Mouse (Mus musculus): ENCODE results near the gene Nelfa. TPM values are rescaled to one million over a fixed set of nuclear protein-coding genes. Genes with fewer than 3 reads are reported as not detected.
"Not testable (repeated sequence)": the region's sequence is repeated elsewhere in the genome, so short reads cannot be mapped to it uniquely, and the experiment has no call there.

The Nelfa gene
- polyA plus RNA-seq, 1 experiment from 2014 or later = 38.0 TPM

GRCm38 (mm10) chr5:33926170-33926569 lies 10.0 kb downstream of the Nelfa start:
- no peak for ATAC-seq

GRCm38 (mm10) chr5:33922566-33922965 lies 13.6 kb downstream of the Nelfa start:
- Histone ChIP-seq H3K4me1 (ENCODE audit: control insufficient read depth, insufficient read depth, low read length) (no peaks in the 10 kb centered on the region), H3K4me2 (ENCODE audit: low read length) (no peak overlapping the region), H3K9me3 (replicated peaks; ENCODE audit: control insufficient read depth, low read length) (no peaks in the 10 kb centered on the region), H3K9ac (ENCODE audit: low read length) (no peak overlapping the region), H3K36me3 (ENCODE audit: control insufficient read depth, insufficient read depth, low read length) (peaks cover 37% of the 10 kb centered on the region), H3K4me3 (ENCODE audit: low read depth, low read length) (no peak overlapping the region), H3K27me3 (replicated peaks; ENCODE audit: control insufficient read depth, insufficient read depth, low read length) (no peaks in the 10 kb centered on the region), H3K27ac (ENCODE audit: low read depth, low read length) (no peak overlapping the region)
- ATAC-seq = no peak
- WGBS = 38% methylated on average over 2 of the region's 2 CpGs
- DNase-seq (ENCODE audit: low spot score) = no peak

More at GRCm38 (mm10) chr5:33926170-33926569, 10.0 kb downstream of the Nelfa start:
- Histone ChIP-seq H3K27me3 (replicated peaks; ENCODE audit: control insufficient read depth, insufficient read depth, low read length) (no peaks in the 10 kb centered on the region), H3K27ac (ENCODE audit: low read depth, low read length) (no peak overlapping the region), H3K4me2 (ENCODE audit: low read length) (no peak overlapping the region), H3K9me3 (replicated peaks; ENCODE audit: control insufficient read depth, low read length) (no peaks in the 10 kb centered on the region), H3K4me3 (ENCODE audit: low read depth, low read length) (no peak overlapping the region), H3K9ac (ENCODE audit: low read length) (no peak overlapping the region), H3K4me1 (ENCODE audit: control insufficient read depth, insufficient read depth, low read length) (no peaks in the 10 kb centered on the region), H3K36me3 (ENCODE audit: control insufficient read depth, insufficient read depth, low read length) (peaks cover 26% of the 10 kb centered on the region)
- DNase-seq (ENCODE audit: low spot score) = no peak

GRCm38 (mm10) chr5:33921486-33922235 lies 14.6 kb downstream of the Nelfa start:
- ATAC-seq = no peak
- Histone ChIP-seq H3K4me2 (ENCODE audit: low read length) (no peak overlapping the region), H3K9ac (ENCODE audit: low read length) (no peak overlapping the region), H3K4me3 (ENCODE audit: low read depth, low read length) (no peak overlapping the region), H3K27me3 (replicated peaks; ENCODE audit: control insufficient read depth, insufficient read depth, low read length) (no peaks in the 10 kb centered on the region), H3K4me1 (ENCODE audit: control insufficient read depth, insufficient read depth, low read length) (no peaks in the 10 kb centered on the region), H3K27ac (ENCODE audit: low read depth, low read length) (no peak overlapping the region), H3K36me3 (ENCODE audit: control insufficient read depth, insufficient read depth, low read length) (peaks cover 38% of the 10 kb centered on the region), H3K9me3 (replicated peaks; ENCODE audit: control insufficient read depth, low read length) (no peaks in the 10 kb centered on the region)
- WGBS = 93% methylated on average over 7 of the region's 7 CpGs
- DNase-seq (ENCODE audit: low spot score) = no peak

- no peaks in the 10 kb centered on the region for H3K9me3 ChIP-seq (replicated peaks; ENCODE audit: control insufficient read depth, low read length)
- no peak overlapping the region for H3K4me3 ChIP-seq (ENCODE audit: low read depth, low read length)
- ATAC-seq = no peak
- WGBS = 82% methylated on average over 4 of the region's 4 CpGs
- H3K4me1 ChIP-seq (ENCODE audit: control insufficient read depth, insufficient read depth, low read length) = no peaks in the 10 kb centered on the region
- DNase-seq (ENCODE audit: low spot score) = no peak
- H3K27ac ChIP-seq (ENCODE audit: low read depth, low read length) = no peak overlapping the region
- H3K27me3 ChIP-seq (replicated peaks; ENCODE audit: control insufficient read depth, insufficient read depth, low read length) = no peaks in the 10 kb centered on the region
- H3K9ac ChIP-seq (ENCODE audit: low read length) = no peak overlapping the region
- no peak overlapping the region for H3K4me2 ChIP-seq (ENCODE audit: low read length)
- H3K36me3 ChIP-seq (ENCODE audit: control insufficient read depth, insufficient read depth, low read length) = peaks cover 46% of the 10 kb centered on the region
Observed at GRCm38 (mm10) chr5:33920924-33921323, 15.3 kb downstream of the Nelfa start.

- H3K9ac ChIP-seq (ENCODE audit: low read length) = no peak overlapping the region
- H3K4me1 ChIP-seq (ENCODE audit: control insufficient read depth, insufficient read depth, low read length) = no peaks in the 10 kb centered on the region
- ATAC-seq (no peak), DNase-seq (ENCODE audit: low spot score) (no peak)
- whole genome bisulfite sequencing = 94% methylated on average over 2 of the region's 2 CpGs
- peaks cover 52% of the 10 kb centered on the region for H3K36me3 ChIP-seq (ENCODE audit: control insufficient read depth, insufficient read depth, low read length)
- H3K27ac ChIP-seq (ENCODE audit: low read depth, low read length) = no peak overlapping the region
- H3K9me3 ChIP-seq (replicated peaks; ENCODE audit: control insufficient read depth, low read length) = no peaks in the 10 kb centered on the region
- no peaks in the 10 kb centered on the region for H3K27me3 ChIP-seq (replicated peaks; ENCODE audit: control insufficient read depth, insufficient read depth, low read length)
- H3K4me3 ChIP-seq (ENCODE audit: low read depth, low read length) = no peak overlapping the region
- no peak overlapping the region for H3K4me2 ChIP-seq (ENCODE audit: low read length)
Observed at GRCm38 (mm10) chr5:33920037-33920436, 16.2 kb downstream of the Nelfa start.

GRCm38 (mm10) chr5:33919466-33919865 lies 16.7 kb downstream of the Nelfa start:
- Histone ChIP-seq H3K27me3 (replicated peaks; ENCODE audit: control insufficient read depth, insufficient read depth, low read length) (no peaks in the 10 kb centered on the region), H3K9ac (ENCODE audit: low read length) (no peak overlapping the region), H3K4me1 (ENCODE audit: control insufficient read depth, insufficient read depth, low read length) (no peaks in the 10 kb centered on the region), H3K4me2 (ENCODE audit: low read length) (no peak overlapping the region), H3K4me3 (ENCODE audit: low read depth, low read length) (no peak overlapping the region), H3K9me3 (replicated peaks; ENCODE audit: control insufficient read depth, low read length) (no peaks in the 10 kb centered on the region), H3K36me3 (ENCODE audit: control insufficient read depth, insufficient read depth, low read length) (peaks cover 52% of the 10 kb centered on the region), H3K27ac (ENCODE audit: low read depth, low read length) (no peak overlapping the region)
- DNase-seq (ENCODE audit: low spot score) (no peak), ATAC-seq (no peak)
- 90% methylated on average over 1 of the region's 1 CpGs for WGBS

GRCm38 (mm10) chr5:33916616-33917015 lies 19.6 kb downstream of the Nelfa start:
- peaks cover 58% of the 10 kb centered on the region for H3K36me3 ChIP-seq (ENCODE audit: control insufficient read depth, insufficient read depth, low read length)
- H3K27ac ChIP-seq (ENCODE audit: low read depth, low read length); DNase-seq (ENCODE audit: low spot score); H3K27me3 ChIP-seq (replicated peaks; ENCODE audit: control insufficient read depth, insufficient read depth, low read length); ATAC-seq; H3K4me3 ChIP-seq (ENCODE audit: low read depth, low read length); H3K4me2 ChIP-seq (ENCODE audit: low read length); H3K4me1 ChIP-seq (ENCODE audit: control insufficient read depth, insufficient read depth, low read length); H3K9me3 ChIP-seq (replicated peaks; ENCODE audit: control insufficient read depth, low read length); H3K9ac ChIP-seq (ENCODE audit: low read length): not testable (repeated sequence)
- WGBS = 96% methylated on average over 2 of the region's 2 CpGs

- H3K4me1 ChIP-seq (ENCODE audit: control insufficient read depth, insufficient read depth, low read length); H3K4me3 ChIP-seq (ENCODE audit: low read depth, low read length); H3K27me3 ChIP-seq (replicated peaks; ENCODE audit: control insufficient read depth, insufficient read depth, low read length); H3K9me3 ChIP-seq (replicated peaks; ENCODE audit: control insufficient read depth, low read length); DNase-seq (ENCODE audit: low spot score); H3K4me2 ChIP-seq (ENCODE audit: low read length); H3K9ac ChIP-seq (ENCODE audit: low read length); H3K27ac ChIP-seq (ENCODE audit: low read depth, low read length); ATAC-seq: not testable (repeated sequence)
- H3K36me3 ChIP-seq (ENCODE audit: control insufficient read depth, insufficient read depth, low read length) = peaks cover 43% of the 10 kb centered on the region
Observed at GRCm38 (mm10) chr5:33915031-33915430, 21.2 kb downstream of the Nelfa start.

GRCm38 (mm10) chr5:33903176-33903575 lies 33.0 kb downstream of the Nelfa start:
- H3K4me2 ChIP-seq (ENCODE audit: low read length) = no peak overlapping the region
- no peak overlapping the region for H3K27ac ChIP-seq (ENCODE audit: low read depth, low read length)
- H3K4me3 ChIP-seq (ENCODE audit: low read depth, low read length) = no peak overlapping the region
- no peaks in the 10 kb centered on the region for H3K27me3 ChIP-seq (replicated peaks; ENCODE audit: control insufficient read depth, insufficient read depth, low read length)
- no peaks in the 10 kb centered on the region for H3K9me3 ChIP-seq (replicated peaks; ENCODE audit: control insufficient read depth, low read length)
- WGBS = 87% methylated on average over 9 of the region's 9 CpGs
- H3K9ac ChIP-seq (ENCODE audit: low read length) = no peak overlapping the region
- no peak for ATAC-seq
- DNase-seq (ENCODE audit: low spot score) = no peak
- peaks cover 54% of the 10 kb centered on the region for H3K36me3 ChIP-seq (ENCODE audit: control insufficient read depth, insufficient read depth, low read length)
- no peaks in the 10 kb centered on the region for H3K4me1 ChIP-seq (ENCODE audit: control insufficient read depth, insufficient read depth, low read length)
